Mouse (Mus musculus): ENCODE data around the gene Iqsec1.

- TF ChIP-seq CTCF (conservative IDR thresholded peaks at IDR 0.05; ENCODE audit: low read length) (no peak), NANOG (IDR thresholded peaks at IDR 0.05; ENCODE audit: borderline replicate concordance, low read length) (no peak)
These were observed 120.5 kb downstream of the Iqsec1 start for GRCm38 (mm10) chr6:90868033-90868432.
